Mouse (Mus musculus): ENCODE results near the gene Msi1.

DNA sequence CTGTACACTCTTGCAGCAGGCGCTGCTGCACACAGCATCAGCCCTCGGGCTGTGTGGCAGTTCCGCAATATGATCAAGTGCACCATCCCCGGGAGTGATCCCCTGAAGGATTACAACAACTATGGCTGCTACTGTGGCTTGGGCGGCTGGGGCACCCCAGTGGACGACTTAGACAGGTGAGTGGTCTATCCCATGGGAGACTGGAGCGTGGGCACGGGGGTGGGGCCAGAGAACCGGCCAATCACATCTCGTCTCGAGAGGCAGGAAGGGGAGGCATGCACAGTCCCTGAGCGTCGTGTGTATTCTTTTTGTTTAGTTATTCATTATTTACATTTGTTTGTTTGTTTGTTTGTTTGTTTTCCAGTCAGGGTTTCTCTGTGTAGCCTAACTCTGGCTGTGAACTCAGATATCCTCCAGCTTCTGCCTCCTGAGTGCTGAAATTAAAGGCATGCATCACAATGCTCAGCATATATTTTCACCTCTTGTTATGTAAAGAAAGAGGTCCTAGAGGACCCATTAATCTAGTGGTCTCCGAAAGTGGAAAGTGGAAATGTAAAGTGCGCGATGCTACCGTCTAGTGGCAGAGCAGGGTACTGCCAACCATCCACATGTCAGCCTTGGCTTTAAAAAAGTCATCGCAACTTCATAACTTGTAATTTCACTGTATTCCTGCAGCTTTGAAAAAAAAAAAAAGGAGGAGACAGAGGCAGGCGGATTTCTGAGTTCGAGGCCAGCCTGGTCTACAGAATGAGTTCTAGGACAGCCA, 41.5 kb downstream of the Msi1 start:
- peak; percentile 39 for TF ChIP-seq CTCF (IDR thresholded peaks at IDR 0.05; ENCODE audit: control insufficient read depth, insufficient read depth, insufficient read length)
- TF ChIP-seq USF1 (IDR thresholded peaks at IDR 0.05; ENCODE audit: low read depth) = no peak
- no peak for TF ChIP-seq MAX (IDR thresholded peaks at IDR 0.05)
